8 mouse cellular contexts compared by ENCODE assay signal in genomic region chr17:24243311-24243969, GRCm38 (mm10). TPM values are rescaled to one million over a fixed set of nuclear protein-coding genes. Genes with fewer than 3 reads are reported as not detected.
A peak's percentile ranks its signal among the peaks of the same experiment; 100 is the strongest.
DNase-seq lines count a peak whose midpoint lies in the region; ATAC-seq and TF ChIP-seq lines count a peak whose summit lies in the region.
"Had no signal": no experiment of that assay in that cellular context is flagged by ENCODE, and none has a peak within 500 bp of the region (broad histone marks: within the 10 kb centered on the region; RNA-seq: fewer than 3 reads in every experiment).

No protein-coding gene starts in this region.

- no peak overlapping the region for H3K9ac ChIP-seq in CH12.LX (ENCODE audit: insufficient read depth, low read depth)
- no peak overlapping the region for H3K9ac ChIP-seq in liver, postnatal 0 days (replicated peaks)

- H3K4me3 ChIP-seq in CH12.LX (replicated peaks in 1 of 3; ENCODE audit: low read depth in 2 of 3, low read length in 2 of 3, poor library complexity in 1 of 3), result no peak overlapping the region
- no peak overlapping the region for H3K4me3 ChIP-seq in liver, postnatal 0 days (ENCODE audit: low read depth, low read length)
- H3K4me3 ChIP-seq: myocyte had no signal

- peaks cover 76 to 86% of the 10 kb centered on the region in 2 experiments for H3K36me3 ChIP-seq in CH12.LX (replicated peaks in 1 of 2; ENCODE audit: control insufficient read depth in 1 of 2, insufficient read depth in 1 of 2, low read length in 1 of 2)
- peaks cover 87% of the 10 kb centered on the region for H3K36me3 ChIP-seq in liver, postnatal 0 days (replicated peaks; ENCODE audit: insufficient read depth, low read length)

- in situ Hi-C loops in CH12.LX (cut with MboI; ENCODE audit: low pct_ligation_motif_present, low pct_unique_long_range_greater_than_20kb, low sequenced_read_pairs), result no loop called here

- peak; percentile 63 to 72 for TF ChIP-seq CTCF in CH12.LX (conservative IDR thresholded peaks at IDR 0.05 in 1 of 2, IDR thresholded peaks at IDR 0.05 in 1 of 2; ENCODE audit: low read depth in 2 of 2, low read length in 2 of 2)
- peak; percentile 88 for TF ChIP-seq CTCF in liver, postnatal 0 days (IDR thresholded peaks at IDR 0.05; ENCODE audit: low read depth)

- H3K27me3 ChIP-seq in CH12.LX (replicated peaks), result no peaks in the 10 kb centered on the region
- H3K27me3 ChIP-seq in liver, postnatal 0 days (ENCODE audit: insufficient read depth, low read length), result no peaks in the 10 kb centered on the region

- no peak for ATAC-seq in liver, postnatal 0 days
- no peak for ATAC-seq in activated CD4-positive, CD25-positive, alpha-beta regulatory T cell, adult 4 months

- DNase-seq in kidney, adult 9 months, result peak; percentile 43
- DNase-seq in kidney, adult 11 months, result no peak
- peak; percentile 40 for DNase-seq in CH12.LX (ENCODE audit: extremely low read depth)
- peak; percentile 43 for DNase-seq in adrenal gland, postnatal 25 days
- peak; percentile 82 for DNase-seq in liver, postnatal 0 days
- peak; percentile 36 to 61 for DNase-seq in thymus, postnatal 10 days (ENCODE audit: low spot score in 2 of 2)

- H3K9me3 ChIP-seq in CH12.LX (replicated peaks; ENCODE audit: low read length), result peaks cover 19% of the 10 kb centered on the region
- no peaks in the 10 kb centered on the region for H3K9me3 ChIP-seq in liver, postnatal 0 days (ENCODE audit: low read length)

- peak; percentile 44 for TF ChIP-seq RAD21 in CH12.LX (IDR thresholded peaks at IDR 0.05; ENCODE audit: low read depth, low read length)

- TF ChIP-seq POLR2A in CH12.LX (IDR thresholded peaks at IDR 0.05; ENCODE audit: low read depth, low read length), result no peak

- H3K79me2 ChIP-seq in CH12.LX (replicated peaks; ENCODE audit: control insufficient read depth, extremely low read depth, insufficient read depth, poor library complexity, severe bottlenecking), result no peaks in the 10 kb centered on the region

- dilution Hi-C loops in CH12.LX (cut with MboI; ENCODE audit: extremely low pct_ligation_motif_present, extremely low pct_unique_long_range_greater_than_20kb, low sequenced_read_pairs), result no loop called here

- 89% methylated on average over 4 of the region's 4 CpGs for WGBS in liver, postnatal 0 days (ENCODE audit: insufficient replicate concordance)

- no peak overlapping the region for H3K4me2 ChIP-seq in CH12.LX (ENCODE audit: insufficient read depth, low read depth, poor library complexity, severe bottlenecking)
- H3K4me2 ChIP-seq in liver, postnatal 0 days (ENCODE audit: low read depth, low read length), result no peak overlapping the region

- H3K4me1 ChIP-seq in CH12.LX (ENCODE audit: control insufficient read depth in 1 of 2, insufficient read depth in 2 of 2), result 0 out of 4 replicates have a peak, but pooled peaks cover 0 to 2% of the 10 kb centered on the region in 2 experiments
- H3K4me1 ChIP-seq in liver, postnatal 0 days (ENCODE audit: insufficient read depth), result no peaks in the 10 kb centered on the region

- no peak overlapping the region for H3K27ac ChIP-seq in CH12.LX (ENCODE audit: insufficient read depth, low read depth)
- no peak overlapping the region for H3K27ac ChIP-seq in liver, postnatal 0 days (ENCODE audit: low read depth)

- no peak for TF ChIP-seq EP300 in CH12.LX (IDR thresholded peaks at IDR 0.05; ENCODE audit: low read length)
- no peak for TF ChIP-seq EP300 in liver, postnatal 0 days (IDR thresholded peaks at IDR 0.05; ENCODE audit: low read depth)

TF ChIP-seq in CH12.LX, 34 proteins besides CTCF, POLR2A, EP300 and RAD21:
- TF ChIP-seq NRF1 (IDR thresholded peaks at IDR 0.05; ENCODE audit: low read depth, low read length) (no peak), SMC3 (IDR thresholded peaks at IDR 0.05; ENCODE audit: low read depth, low read length) (peak; percentile 34; the same call in 1 of the 2 replicates), JUND (conservative IDR thresholded peaks at IDR 0.05; ENCODE audit: low read depth, low read length) (no peak)

RNA-seq across cellular contexts. Expression of gene Ccnf, which starts 7.8 kb away (rescaled TPM):
- total RNA-seq in CH12.LX (2012; rRNA removed) (40.1 and 40.9 TPM in 2 replicates), CH12.LX (2014; rRNA removed) (26.4 and 27.7 TPM in 2 replicates)
- polyA plus RNA-seq in CH12.LX (2012; ENCODE audit: insufficient read length, low read depth), result 57.6 and 60.7 TPM in 2 replicates
- total RNA-seq in adrenal gland, postnatal 25 days (2021), result 8.3 and 9.6 TPM in 2 replicates
- polyA plus RNA-seq in liver, postnatal 0 days (2015; fragmentation: Nextera tagmentation; extraction: Ambion mirVana), result 26.2 and 29.6 TPM in 2 replicates
- polyA plus RNA-seq in activated CD4-positive, CD25-positive, alpha-beta regulatory T cell, adult 4 months (2017; shearing (Covaris generic)), result 10 to 100 TPM in 1 of 2 experiments, 1 to 10 TPM in 1; 9.2 to 12.3 TPM

RNA-seq across cellular contexts. Expression of gene Tedc2, which starts 22.8 kb away (rescaled TPM):
- total RNA-seq in CH12.LX (2012; rRNA removed) (11.8 and 13.6 TPM in 2 replicates), CH12.LX (2014; rRNA removed) (14.1 and 14.7 TPM in 2 replicates)
- polyA plus RNA-seq in CH12.LX (2012; ENCODE audit: insufficient read length, low read depth), result 14.1 and 14.5 TPM in 2 replicates
- 8.9 and 10.1 TPM in 2 replicates for total RNA-seq in adrenal gland, postnatal 25 days (2021)
- 6.7 and 7.4 TPM in 2 replicates for polyA plus RNA-seq in liver, postnatal 0 days (2015; fragmentation: Nextera tagmentation; extraction: Ambion mirVana)
- 1 to 10 TPM; 6.6 to 8.8 TPM for polyA plus RNA-seq in activated CD4-positive, CD25-positive, alpha-beta regulatory T cell, adult 4 months (2017; shearing (Covaris generic))

RNA-seq across cellular contexts. Expression of gene Ntn3, which starts 34.1 kb away (rescaled TPM):
- total RNA-seq in CH12.LX (2012; rRNA removed) (0.08 TPM in 2 replicates), CH12.LX (2014; rRNA removed) (not detected in 2 replicates)
- 0.10 TPM in 1 of 2 replicates, not detected in the other for polyA plus RNA-seq in CH12.LX (2012; ENCODE audit: insufficient read length, low read depth)
- total RNA-seq in adrenal gland, postnatal 25 days (2021), result 2.0 and 2.5 TPM in 2 replicates
- polyA plus RNA-seq in liver, postnatal 0 days (2015; fragmentation: Nextera tagmentation; extraction: Ambion mirVana), result 0.37 and 0.45 TPM in 2 replicates
- not detected for polyA plus RNA-seq in activated CD4-positive, CD25-positive, alpha-beta regulatory T cell, adult 4 months (2017; shearing (Covaris generic))

RNA-seq across cellular contexts. Expression of gene Tbc1d24, which starts 38.1 kb away (rescaled TPM):
- 4.2 and 4.8 TPM in 2 replicates for total RNA-seq in CH12.LX (2012; rRNA removed)
- 3.5 and 4.5 TPM in 2 replicates for total RNA-seq in CH12.LX (2014; rRNA removed)
- 5.8 and 6.6 TPM in 2 replicates for polyA plus RNA-seq in CH12.LX (2012; ENCODE audit: insufficient read length, low read depth)
- 13.8 and 22.4 TPM in 2 replicates for total RNA-seq in adrenal gland, postnatal 25 days (2021)
- polyA plus RNA-seq in liver, postnatal 0 days (2015; fragmentation: Nextera tagmentation; extraction: Ambion mirVana), result 2.0 and 4.2 TPM in 2 replicates
- under 1 TPM; 0.45 to 0.60 TPM for polyA plus RNA-seq in activated CD4-positive, CD25-positive, alpha-beta regulatory T cell, adult 4 months (2017; shearing (Covaris generic))
